Mouse (Mus musculus) central nervous system, embryonic 11.5 days (tissue): Measurements from ENCODE around the gene Xylt1. TPM values are rescaled to one million over a fixed set of nuclear protein-coding genes. Genes with fewer than 3 reads are reported as not detected.

ENCODE experiments used
- polyA plus RNA-seq: library from polyadenylated mRNA; depleted of rRNA; stranded (reverse); fragments of >200 nt; gene quantifications from 2 replicates; pipeline ENCODE4 v1.2.3, GENCODE M21; 2012; rRNA removed

Xylt1 gene
- polyA plus RNA-seq, result 3.5 and 4.1 TPM in 2 replicates

GRCm38 (mm10) chr7:117380418-117381187 is at the start of gene Xylt1:
TSS of gene Xylt1 (plus strand) at chr7:117380979.

